Mouse (Mus musculus) liver, embryonic 16.5 days (tissue): ENCODE results near the gene Myrfl. TPM values are rescaled to one million over a fixed set of nuclear protein-coding genes. Genes with fewer than 3 reads are reported as not detected.

ENCODE experiments used
- ATAC-seq: fragments of 200-750 bp; cut with Nextera tagmentation; 2 replicates; pipeline ENCODE4 v1.8.0; 2017; ENCODE audit warnings: low read depth, mild to moderate bottlenecking, moderate number of reproducible peaks, moderate library complexity
- H3K27ac ChIP-seq: fragments of 300-500 bp; sonication (generic); 2 replicates; pipeline ENCODE4 v1.5.1; 2014; ENCODE audit warnings: mild to moderate bottlenecking, low read length
- H3K27me3 ChIP-seq: fragments of 300-500 bp; sonication (generic); 2 replicates; pipeline ENCODE4 v1.6.1; 2014; ENCODE audit warnings: low read depth, low read length, mixed read lengths; ENCODE audit not compliant: control insufficient read depth, insufficient read depth
- H3K36me3 ChIP-seq: fragments of 300-500 bp; sonication (generic); 2 replicates; pipeline ENCODE4 v1.6.1; 2014; ENCODE audit warnings: mild to moderate bottlenecking; ENCODE audit not compliant: control insufficient read depth, insufficient read depth
- H3K4me1 ChIP-seq: fragments of 300-500 bp; sonication (generic); 2 replicates; pipeline ENCODE4 v1.6.1; 2014; ENCODE audit warnings: low read depth, low read length, mixed read lengths; ENCODE audit not compliant: control insufficient read depth
- H3K4me2 ChIP-seq: fragments of 300-500 bp; sonication (generic); 2 replicates; pipeline ENCODE4 v1.6.1; 2014; ENCODE audit warnings: low read depth, low read length, mixed read lengths
- H3K4me3 ChIP-seq: fragments of 300-500 bp; sonication (generic); 2 replicates; pipeline ENCODE4 v1.5.1; 2014; ENCODE audit warnings: low read depth, mild to moderate bottlenecking, low read length
- H3K9ac ChIP-seq: fragments of 300-500 bp; sonication (generic); 2 replicates; pipeline ENCODE4 v1.6.1; 2014; ENCODE audit warnings: low read depth, low read length
- H3K9me3 ChIP-seq: fragments of 300-500 bp; sonication (generic); replicated peaks from 2 replicates; pipeline ENCODE4 v1.6.1; 2016; ENCODE audit warnings: low read length; ENCODE audit not compliant: control insufficient read depth
- WGBS: fragments of 180-500 bp; shearing (Covaris S2); extraction: QIAGEN DNeasy Blood & Tissue Kit; methylation state at CpG from one replicate; pipeline ENCODE4 v1.1.7; 2014; ENCODE audit not compliant: insufficient replicate concordance; 5-methylcytosine and 5-hydroxymethylcytosine counted together
- polyA plus RNA-seq: library from polyadenylated mRNA; unstranded; fragments of >200 nt; fragmentation: Nextera tagmentation; extraction: Ambion mirVana; gene quantifications from 2 replicates; pipeline ENCODE4 v1.2.1, GENCODE M21; 2015

The Myrfl gene
- polyA plus RNA-seq, 1 experiment from 2014 or later = 0.07 TPM

GRCm38 (mm10) chr10:116727702-116728298, 168.9 kb downstream of the Myrfl start:
- no peaks in the 10 kb centered on the region for H3K27me3 ChIP-seq
- peak overlapping the region; percentile 24; the same call in 1 of the 2 replicates for H3K4me2 ChIP-seq
- 28% methylated on average over 14 of the region's 14 CpGs for WGBS
- no peaks in the 10 kb centered on the region for H3K36me3 ChIP-seq
- ATAC-seq = no peak
- no peak overlapping the region for H3K4me3 ChIP-seq
- no peaks in the 10 kb centered on the region for H3K4me1 ChIP-seq
- no peaks in the 10 kb centered on the region for H3K9me3 ChIP-seq
- no peak overlapping the region for H3K27ac ChIP-seq
- no peak overlapping the region for H3K9ac ChIP-seq

Other genes starting within 250 kb of the Myrfl start
- gene Rab3ip, start 53.9 kb upstream of the Myrfl start, polyA plus RNA-seq = 11.1 and 13.3 TPM in 2 replicates
- gene Gm10271, start 75.7 kb upstream of the Myrfl start, polyA plus RNA-seq = not detected in 2 replicates
- 0.04 and 0.07 TPM in 2 replicates for gene Best3, start 89.4 kb upstream of the Myrfl start, polyA plus RNA-seq
- gene Lrrc10, start 148.4 kb upstream of the Myrfl start, polyA plus RNA-seq = not detected in 2 replicates
- 115 and 127 TPM in 2 replicates for gene Cct2, start 166.9 kb upstream of the Myrfl start, polyA plus RNA-seq